Mouse (Mus musculus): ENCODE data around the gene Alkbh4.
"Not testable (repeated sequence)": the region's sequence is repeated elsewhere in the genome, so short reads cannot be mapped to it uniquely, and the experiment has no call there.

The Alkbh4 gene

DNA sequence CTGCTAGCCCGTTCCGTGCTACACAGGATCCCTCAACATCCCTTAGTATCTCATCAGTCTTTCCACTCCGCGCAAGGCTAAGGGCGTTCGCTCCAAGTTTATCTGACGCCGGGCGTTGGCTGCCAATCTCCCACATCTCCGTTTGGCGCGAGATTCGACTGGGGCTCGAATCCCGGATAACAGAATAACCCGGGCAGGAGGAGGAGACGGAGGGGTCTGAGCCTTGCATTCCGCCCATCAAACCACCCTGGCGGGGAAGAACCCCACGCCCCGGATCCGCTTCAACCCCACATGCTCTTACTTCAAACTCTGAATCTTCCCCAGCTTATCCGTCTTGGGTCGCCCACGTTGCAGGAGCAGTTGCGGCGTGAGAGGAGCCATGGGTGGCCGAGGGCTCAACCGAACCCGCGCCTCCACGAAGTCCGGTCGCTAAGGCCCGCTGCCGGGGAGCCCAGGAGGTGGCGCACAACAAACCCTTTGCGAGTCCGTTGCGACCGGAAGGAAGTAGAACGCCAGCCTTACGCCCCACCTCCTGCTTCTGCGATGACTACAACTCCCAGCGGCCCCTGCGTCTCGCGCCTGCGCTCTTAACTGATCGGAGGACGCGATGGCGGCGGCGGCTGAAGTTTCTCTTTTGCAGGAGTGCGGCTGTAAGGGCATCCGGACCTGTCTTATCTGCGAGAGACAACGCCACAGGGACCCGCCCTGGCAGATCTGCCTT lies at the start of gene Alkbh4, which contains the start of gene Lrwd1:
TSS of gene Alkbh4 (plus strand) at position 576 of the 721 bp plus-strand sequence.
TSS of gene Lrwd1 (minus strand) at position 504 of the 721 bp plus-strand sequence.
- in situ Hi-C loops (cut with MboI; ENCODE audit: low sequenced_read_pairs): no loop called here

DNA sequence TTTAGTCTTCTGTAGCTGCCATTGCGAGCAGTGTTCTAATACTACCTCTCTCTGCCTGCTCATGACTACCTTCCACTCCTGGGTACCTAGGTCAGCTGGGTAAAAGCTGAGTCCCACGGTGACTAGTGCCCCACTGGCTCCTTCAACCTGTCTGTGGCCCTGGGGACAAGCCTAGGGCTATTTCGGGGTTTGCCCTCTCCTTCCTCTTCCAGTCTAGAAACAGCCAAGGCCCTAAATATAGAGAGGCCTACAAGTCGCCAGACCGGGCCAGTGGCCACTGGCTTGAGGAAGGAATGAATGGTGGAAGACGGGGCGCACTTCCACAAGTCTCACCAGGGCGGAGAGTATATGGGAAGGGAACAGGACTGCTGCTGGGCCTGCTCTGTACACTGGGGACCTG lies 49.7 kb upstream of the Alkbh4 start:
- in situ Hi-C loops (cut with MboI; ENCODE audit: low sequenced_read_pairs): no loop called here

DNA sequence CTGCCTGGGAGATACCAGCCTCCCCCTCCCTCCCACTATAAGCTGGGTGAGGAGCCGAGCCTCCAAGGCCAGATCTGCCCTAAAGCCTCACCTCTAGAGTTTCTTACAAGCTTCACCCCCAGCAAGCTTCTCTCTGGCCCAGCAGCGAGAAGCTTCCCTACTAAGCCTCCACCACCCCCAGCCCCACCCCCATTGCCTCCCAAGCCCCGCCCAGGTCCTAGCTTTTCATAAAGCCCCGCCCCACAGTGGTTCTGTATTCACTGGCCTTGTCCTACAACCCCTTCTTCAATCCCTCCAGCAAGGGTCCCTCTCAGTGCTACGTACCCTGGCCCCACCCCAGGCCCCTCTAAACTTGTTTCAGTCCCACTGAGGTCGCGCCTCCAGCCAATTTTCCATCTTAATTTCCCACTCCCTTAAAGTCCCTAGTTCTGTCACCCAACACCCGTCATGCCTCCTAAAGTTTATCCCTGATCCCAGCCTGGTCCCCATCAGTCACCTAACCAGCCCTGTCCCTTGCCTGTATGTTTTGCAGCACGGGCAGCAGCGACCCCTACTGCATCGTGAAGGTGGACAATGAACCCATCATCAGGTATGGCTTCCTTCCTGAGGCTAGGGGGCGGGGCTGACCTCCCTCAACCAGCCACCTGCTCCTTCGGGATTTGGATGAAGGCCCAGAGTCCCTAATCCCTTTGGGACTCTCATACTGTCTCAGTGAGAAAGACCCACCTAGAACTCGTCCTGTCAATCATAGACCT lies 46.9 kb upstream of the Alkbh4 start:
- in situ Hi-C loops (cut with MboI; ENCODE audit: low sequenced_read_pairs): no loop called here

GRCm38 (mm10) chr5:136091927-136092326 lies 44.0 kb upstream of the Alkbh4 start:
- in situ Hi-C loops (cut with MboI; ENCODE audit: low sequenced_read_pairs): no loop called here

DNA sequence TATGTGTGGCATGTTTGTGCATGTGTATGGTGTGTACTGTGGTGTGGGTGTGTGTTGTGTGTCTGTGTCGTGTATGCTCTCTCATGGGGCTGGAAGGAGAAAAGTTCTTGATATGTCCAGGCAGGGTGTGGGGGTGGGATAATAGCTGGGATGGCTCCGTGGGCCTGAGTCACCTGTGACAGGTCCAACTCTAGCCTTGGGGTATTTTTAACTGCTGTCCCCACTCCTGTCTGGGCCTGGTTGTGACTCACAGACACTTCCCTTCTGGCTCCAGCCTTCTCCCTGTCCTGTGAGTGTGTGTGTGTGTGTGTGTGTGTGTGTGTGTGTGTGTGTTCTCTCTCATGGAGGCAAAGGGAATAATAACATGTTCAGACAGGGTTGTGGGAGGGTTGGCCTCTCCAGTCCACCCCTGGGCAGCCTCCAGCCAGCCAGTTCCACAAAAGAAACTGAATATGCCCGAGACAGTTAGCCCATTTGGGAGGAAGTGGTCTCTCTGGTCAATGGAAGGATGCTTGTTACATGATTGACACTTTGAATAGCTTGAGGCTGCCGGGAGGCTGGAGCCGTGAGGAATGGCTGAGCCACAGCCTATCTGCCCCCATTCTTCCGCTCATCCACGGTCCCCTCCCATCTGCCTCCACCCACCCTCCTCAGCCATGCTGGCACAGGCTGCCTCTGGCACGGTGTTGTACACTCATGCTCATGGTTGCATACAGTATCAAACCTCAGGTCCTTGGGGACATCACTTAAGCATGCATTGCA lies 41.5 kb upstream of the Alkbh4 start:
- in situ Hi-C loops (cut with MboI; ENCODE audit: low sequenced_read_pairs): no loop called here

DNA sequence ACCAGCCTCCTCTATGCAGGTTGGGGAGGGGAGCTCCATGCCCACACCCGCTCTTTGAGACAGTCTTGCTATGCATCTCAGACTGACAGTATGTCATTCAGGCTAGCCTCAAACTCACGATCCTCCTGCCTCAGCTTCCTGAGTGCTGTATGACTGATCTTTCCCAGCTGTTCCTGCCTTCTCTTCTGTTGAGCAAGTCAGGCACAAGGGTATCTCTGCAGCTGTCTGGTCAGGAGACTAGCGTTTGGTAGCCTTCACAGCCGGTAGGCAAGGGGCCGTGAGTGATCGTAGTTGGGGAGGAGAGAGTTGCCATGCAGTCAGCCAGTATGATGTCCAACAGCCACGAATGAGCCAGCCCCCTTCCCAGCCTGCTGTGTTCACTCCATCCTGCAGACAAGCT lies 40.9 kb upstream of the Alkbh4 start:
- in situ Hi-C loops (cut with MboI; ENCODE audit: low sequenced_read_pairs): no loop called here

DNA sequence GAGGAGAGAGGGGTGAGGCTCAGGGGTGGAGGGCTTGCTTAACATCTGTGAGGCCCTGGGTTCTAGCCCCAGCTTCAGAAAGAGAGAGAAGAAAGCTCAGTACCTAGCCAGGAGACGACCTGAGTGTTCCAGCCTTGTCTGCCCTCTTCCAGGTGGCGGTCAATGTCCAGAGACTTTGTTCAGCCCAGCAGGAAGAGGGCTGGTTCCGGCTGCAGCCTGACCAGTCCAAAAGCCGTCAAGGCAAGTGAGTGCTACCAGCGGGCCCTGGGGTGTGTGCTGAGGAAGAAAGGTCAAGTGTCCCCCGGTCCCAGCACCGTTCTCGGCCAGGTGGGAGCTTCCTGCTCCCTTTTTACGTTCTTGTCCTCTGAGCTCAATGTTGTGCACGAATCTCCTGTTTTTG lies 37.4 kb upstream of the Alkbh4 start:
- in situ Hi-C loops (cut with MboI; ENCODE audit: low sequenced_read_pairs): no loop called here

DNA sequence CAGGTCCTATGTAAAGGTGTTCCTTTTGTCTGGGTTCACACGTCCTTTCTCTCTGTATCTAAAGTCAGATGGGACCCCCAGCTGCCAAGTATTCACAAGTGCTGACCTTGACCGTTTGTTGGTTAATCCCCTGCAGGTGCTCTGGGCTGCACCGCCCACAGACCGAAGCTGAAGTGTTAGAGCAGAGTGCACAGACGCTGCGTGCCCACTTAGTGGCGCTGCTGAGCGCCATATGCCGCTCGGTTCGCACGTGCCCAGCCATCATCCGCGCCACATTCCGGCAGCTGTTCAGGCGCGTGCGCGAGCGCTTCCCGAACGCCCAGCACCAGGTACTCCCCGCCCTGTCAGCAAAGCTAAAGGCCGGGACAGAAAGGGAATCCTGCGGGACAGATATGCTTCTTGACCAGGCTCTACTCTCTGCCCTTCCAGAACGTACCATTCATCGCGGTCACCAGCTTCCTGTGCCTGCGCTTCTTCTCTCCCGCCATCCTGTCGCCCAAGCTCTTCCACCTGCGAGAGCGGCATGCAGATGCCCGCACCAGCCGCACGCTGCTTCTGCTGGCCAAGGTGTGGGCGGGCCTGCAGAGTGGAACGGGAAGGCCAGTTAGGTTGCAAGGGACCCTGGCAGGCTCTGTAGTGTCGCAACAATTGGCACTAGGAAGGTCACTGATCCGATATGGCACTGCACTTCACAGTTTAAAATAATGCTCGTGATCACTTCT lies 33.7 kb upstream of the Alkbh4 start:
- in situ Hi-C loops (cut with MboI; ENCODE audit: low sequenced_read_pairs): no loop called here

- in situ Hi-C loops (cut with MboI; ENCODE audit: low sequenced_read_pairs): no loop called here
These were observed 31.4 kb upstream of the Alkbh4 start for GRCm38 (mm10) chr5:136104511-136104910.

- in situ Hi-C loops (cut with MboI; ENCODE audit: low sequenced_read_pairs): no loop called here
These were observed 27.5 kb upstream of the Alkbh4 start for GRCm38 (mm10) chr5:136108486-136108885.

DNA sequence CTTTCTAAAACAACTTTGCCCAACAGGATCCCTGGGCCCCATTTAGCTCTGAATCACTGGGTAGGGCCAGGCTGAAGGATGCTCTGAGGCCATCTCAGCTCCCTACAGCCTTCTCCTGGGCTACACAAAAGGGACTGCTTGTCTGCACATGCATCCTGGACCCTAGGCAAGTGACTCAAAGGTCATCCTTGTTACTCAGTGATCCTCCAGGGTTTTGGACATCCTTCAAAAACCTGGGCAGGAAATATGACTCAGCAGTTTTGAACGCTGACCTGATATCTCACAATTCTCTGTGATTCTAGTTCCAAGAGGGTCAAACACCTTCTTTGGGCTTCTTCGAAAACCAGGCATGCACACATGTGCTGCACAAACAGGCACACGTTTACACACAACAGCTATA lies 26.9 kb upstream of the Alkbh4 start:
- in situ Hi-C loops (cut with MboI; ENCODE audit: low sequenced_read_pairs): no loop called here

GRCm38 (mm10) chr5:136113546-136113945 lies 22.4 kb upstream of the Alkbh4 start:
- in situ Hi-C loops (cut with MboI; ENCODE audit: low sequenced_read_pairs): not testable (repeated sequence)

- in situ Hi-C loops (cut with MboI; ENCODE audit: low sequenced_read_pairs): no loop called here
These were observed 19.8 kb upstream of the Alkbh4 start, which contains the start of gene Polr2j for GRCm38 (mm10) chr5:136115891-136116783. Polr2j (plus strand) TSS chr5:136116631.

- in situ Hi-C loops (cut with MboI; ENCODE audit: low sequenced_read_pairs): no loop called here
These were observed 19.2 kb upstream of the Alkbh4 start for GRCm38 (mm10) chr5:136116784-136117112.

GRCm38 (mm10) chr5:136122165-136122564 lies 13.8 kb upstream of the Alkbh4 start:
- in situ Hi-C loops (cut with MboI; ENCODE audit: low sequenced_read_pairs): no loop called here

- in situ Hi-C loops (cut with MboI; ENCODE audit: low sequenced_read_pairs): no loop called here
These were observed 495 bp downstream of the Alkbh4 start for GRCm38 (mm10) chr5:136136292-136136990.

- in situ Hi-C loops (cut with MboI; ENCODE audit: low sequenced_read_pairs): no loop called here
These were observed 1.8 kb downstream of the Alkbh4 start for GRCm38 (mm10) chr5:136137658-136138274.

DNA sequence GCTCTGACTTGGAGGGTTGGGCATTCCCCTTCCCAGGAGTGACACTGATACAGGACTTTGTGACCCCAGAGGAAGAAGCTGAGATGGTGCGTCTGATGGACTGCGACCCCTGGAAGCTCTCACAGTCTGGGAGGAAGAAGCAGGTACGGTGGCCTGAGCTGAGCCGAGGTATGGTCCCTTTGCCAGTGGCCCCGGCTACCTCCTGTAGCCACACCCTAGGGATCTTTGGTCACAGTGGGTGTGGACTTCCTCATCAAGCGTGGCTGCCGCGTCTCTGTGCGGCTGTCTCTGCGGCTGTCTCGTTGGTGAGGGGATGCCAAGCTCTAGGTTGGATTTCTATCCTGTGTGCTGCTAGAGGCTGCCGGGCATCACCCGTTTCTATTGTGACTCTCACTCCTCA lies 3.4 kb downstream of the Alkbh4 start:
- in situ Hi-C loops (cut with MboI; ENCODE audit: low sequenced_read_pairs): no loop called here

DNA sequence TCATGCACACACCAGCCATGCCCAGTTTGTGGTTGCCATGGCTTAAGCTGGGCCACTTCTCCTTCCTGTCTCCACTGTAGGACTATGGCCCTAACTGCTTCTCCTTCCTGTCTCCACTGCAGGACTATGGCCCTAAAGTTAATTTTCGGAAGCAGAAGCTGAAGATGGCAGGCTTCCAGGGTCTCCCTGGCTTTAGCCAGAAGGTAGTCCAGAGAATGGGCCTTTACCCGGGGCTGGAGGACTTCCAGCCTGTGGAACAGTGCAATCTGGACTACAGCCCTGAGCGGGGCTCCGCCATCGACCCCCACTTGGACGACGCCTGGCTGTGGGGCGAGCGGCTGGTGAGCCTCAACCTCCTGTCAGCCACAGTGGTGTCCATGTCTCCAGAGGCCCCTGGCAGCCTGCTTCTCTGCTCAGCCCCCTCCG lies 4.1 kb downstream of the Alkbh4 start:
- in situ Hi-C loops (cut with MboI; ENCODE audit: low sequenced_read_pairs): no loop called here

Measured in CH12F3 (cell line).